Mouse (Mus musculus) CH12.LX (cell line): ENCODE measurements around the gene Trpc2. TPM values are rescaled to one million over a fixed set of nuclear protein-coding genes. Genes with fewer than 3 reads are reported as not detected.

Experiments
- DNase-seq: peaks from one replicate; pipeline ENCODE4 v3.0.0-alpha.2; 2013; ENCODE audit errors: extremely low read depth
- H3K27ac ChIP-seq: 2 replicates; pipeline ENCODE4 v1.5.1; 2012; ENCODE audit warnings: low read depth, mild to moderate bottlenecking, control low read depth, moderate library complexity; ENCODE audit not compliant: insufficient read depth
- H3K27me3 ChIP-seq: replicated peaks from 2 replicates; pipeline ENCODE3; 2012; ENCODE audit warnings: inconsistent platforms
- H3K36me3 ChIP-seq, 2 experiments: replicated peaks in 1 of 2; 2 replicates each; pipeline versions ENCODE3 to v1.6.1; 2012; ENCODE audit warnings: inconsistent platforms in 1 of 2, low read length in 1 of 2, mild to moderate bottlenecking in 1 of 2, mixed read lengths in 1 of 2, moderate library complexity in 1 of 2; ENCODE audit not compliant: control insufficient read depth in 1 of 2, insufficient read depth in 1 of 2
- H3K4me1 ChIP-seq, 2 experiments: 2 replicates each; pipeline ENCODE4 v1.6.1; 2012; ENCODE audit warnings: inconsistent platforms in 1 of 2, moderate library complexity in 1 of 2; ENCODE audit not compliant: insufficient read depth in 2 of 2, control insufficient read depth in 1 of 2
- H3K4me2 ChIP-seq: 2 replicates; pipeline ENCODE4 v1.6.1; 2012; ENCODE audit warnings: low read depth, mild to moderate bottlenecking, control low read depth; ENCODE audit not compliant: poor library complexity, insufficient read depth, severe bottlenecking
- H3K4me3 ChIP-seq, 3 experiments: fragments of 150-350 bp in 1 of 3; sonication (generic) in 1 of 3; replicated peaks in 1 of 3; 2 replicates each; pipeline versions ENCODE3 to v1.5.1; 2011 to 2012; ENCODE audit warnings: low read depth in 2 of 3, low read length in 2 of 3, mild to moderate bottlenecking in 2 of 3, moderate library complexity in 2 of 3, control low read depth in 1 of 3, improper control_type of control experiment in 1 of 3, inconsistent platforms in 1 of 3, mixed read lengths in 1 of 3; ENCODE audit not compliant: poor library complexity in 1 of 3
- H3K79me2 ChIP-seq: replicated peaks from 2 replicates; pipeline ENCODE4 v1.6.1; 2012; ENCODE audit warnings: mild to moderate bottlenecking, moderate library complexity; ENCODE audit not compliant: control insufficient read depth, poor library complexity, insufficient read depth, severe bottlenecking; ENCODE audit errors: extremely low read depth
- H3K9ac ChIP-seq: 2 replicates; pipeline ENCODE4 v1.6.1; 2012; ENCODE audit warnings: low read depth, mild to moderate bottlenecking, control low read depth, moderate library complexity; ENCODE audit not compliant: insufficient read depth
- H3K9me3 ChIP-seq: replicated peaks from 2 replicates; pipeline ENCODE3; 2012; ENCODE audit warnings: low read length, inconsistent platforms, mixed read lengths
- CTCF ChIP-seq, 2 experiments: IDR thresholded peaks in 1 of 2; conservative IDR thresholded peaks in 1 of 2; 2 replicates each; pipeline ENCODE4 v1.5.1; 2011 to 2012; ENCODE audit warnings: low read depth in 2 of 2, low read length in 2 of 2, improper control_type of control experiment in 1 of 2, inconsistent platforms in 1 of 2, mild to moderate bottlenecking in 1 of 2, moderate library complexity in 1 of 2
- EP300 ChIP-seq: IDR thresholded peaks from 2 replicates; pipeline ENCODE4 v1.6.1; 2011; ENCODE audit warnings: low read length, improper control_type of control experiment
- JUN ChIP-seq: IDR thresholded peaks from 2 replicates; pipeline ENCODE4 v1.6.1; 2011; ENCODE audit warnings: low read depth, mild to moderate bottlenecking, low read length, improper control_type of control experiment, moderate library complexity; ENCODE audit not compliant: insufficient read depth
- MAZ ChIP-seq: IDR thresholded peaks from 2 replicates; pipeline ENCODE4 v1.6.1; 2012; ENCODE audit warnings: low read depth, mild to moderate bottlenecking, inconsistent platforms, low read length, improper control_type of control experiment, moderate library complexity
- NRF1 ChIP-seq: IDR thresholded peaks from 2 replicates; pipeline ENCODE4 v1.6.1; 2014; ENCODE audit warnings: low read depth, mild to moderate bottlenecking, inconsistent platforms, low read length, improper control_type of control experiment, moderate library complexity
- POLR2AphosphoS2 ChIP-seq: IDR thresholded peaks from 2 replicates; pipeline ENCODE4 v1.6.1; 2011; ENCODE audit warnings: low read depth, low read length, improper control_type of control experiment
- RAD21 ChIP-seq: IDR thresholded peaks from 2 replicates; pipeline ENCODE4 v1.6.1; 2011; ENCODE audit warnings: low read depth, mild to moderate bottlenecking, low read length, improper control_type of control experiment, moderate library complexity
- SIN3A ChIP-seq: IDR thresholded peaks from 2 replicates; pipeline ENCODE4 v1.6.1; 2012; ENCODE audit warnings: low read length, improper control_type of control experiment, inconsistent platforms
- USF2 ChIP-seq: conservative IDR thresholded peaks from 2 replicates; pipeline ENCODE4 v1.6.1; 2011; ENCODE audit warnings: low read depth, low read length, improper control_type of control experiment
- ZC3H11A ChIP-seq: IDR thresholded peaks from 2 replicates; pipeline ENCODE4 v1.6.1; 2012; ENCODE audit warnings: low read depth, mild to moderate bottlenecking, inconsistent platforms, low read length, improper control_type of control experiment
- dilution Hi-C: fragments of 300-500 bp; cut with MboI; formaldehyde crosslinking; loops from 2 replicates; pipeline ENCODE4 v1.14.3; 2020; ENCODE audit warnings: low sequenced_read_pairs; ENCODE audit not compliant: extremely low pct_unique_long_range_greater_than_20kb, extremely low pct_ligation_motif_present
- in situ Hi-C: fragments of 300-500 bp; cut with MboI; formaldehyde crosslinking; loops from 3 replicates; pipeline ENCODE4 v1.14.3; 2019; ENCODE audit warnings: low sequenced_read_pairs, low pct_ligation_motif_present, low pct_unique_long_range_greater_than_20kb, mixed read lengths
- polyA plus RNA-seq: library from polyadenylated mRNA; unstranded; fragments of >175 nt; gene quantifications from 2 replicates; pipeline ENCODE4 v1.2.1, GENCODE M21; 2012; ENCODE audit warnings: low read depth; ENCODE audit not compliant: insufficient read length
- total RNA-seq, 2 experiments: library from RNA; depleted of rRNA; stranded (reverse); fragments of 300-350 nt in 1 of 2; fragments of >200 nt in 1 of 2; gene quantifications; 2 replicates each; pipeline ENCODE4 v1.2.3; 2012 to 2014

The Trpc2 gene
- total RNA-seq (2012; rRNA removed) (0.17 TPM in 1 of 2 replicates, not detected in the other), total RNA-seq (2014; rRNA removed) (0.24 TPM in 1 of 2 replicates, not detected in the other), polyA plus RNA-seq (not detected in 2 replicates)

DNA sequence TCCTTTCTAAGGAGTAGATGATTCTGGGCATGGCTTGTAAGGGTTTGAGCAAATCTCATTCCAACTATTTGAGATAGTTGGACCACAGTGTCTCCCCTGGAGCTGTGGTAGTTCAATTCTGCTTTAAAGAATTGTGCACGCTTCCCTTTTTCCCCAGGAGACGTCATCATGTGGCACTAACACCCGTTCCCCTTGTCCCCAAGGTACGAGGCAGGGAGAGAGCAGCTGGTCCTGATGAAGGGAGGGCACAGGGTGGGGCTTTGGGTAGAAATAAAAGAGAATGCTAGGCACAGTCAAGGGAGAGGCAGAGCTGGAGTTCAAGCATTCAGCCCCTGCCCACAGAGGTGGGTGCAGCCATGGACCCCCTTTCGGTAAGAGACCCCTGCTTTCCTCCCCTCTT, at the start of gene Trpc2:
Gene Trpc2 (plus strand): TSS at position 301 of the 400 bp plus-strand sequence.
- Histone ChIP-seq H3K9me3 (no peaks in the 10 kb centered on the region), H3K4me3 (no peak within 1 kb of the TSS), H3K27me3 (no peaks in the 10 kb centered on the region), H3K27ac (no peak within 1 kb of the TSS), H3K4me1 (0 out of 4 replicates have a peak, but pooled peaks cover 0 to 2% of the 10 kb centered on the region in 2 experiments), H3K9ac (no peak within 1 kb of the TSS), H3K79me2 (no peaks in the 10 kb centered on the region), H3K36me3 (peaks cover 55 to 93% of the 10 kb centered on the region in 2 experiments), H3K4me2 (no peak within 1 kb of the TSS)
- no peak for DNase-seq
- no peak for TF ChIP-seq JUN
- no peak for TF ChIP-seq MAZ
- no peak for TF ChIP-seq POLR2AphosphoS2
- in situ Hi-C loops (loop anchor here (10.0 kb wide), 1 partner anchor 168 kb away; no protein-coding TSS in a partner anchor), dilution Hi-C loops (no loop called here)

DNA sequence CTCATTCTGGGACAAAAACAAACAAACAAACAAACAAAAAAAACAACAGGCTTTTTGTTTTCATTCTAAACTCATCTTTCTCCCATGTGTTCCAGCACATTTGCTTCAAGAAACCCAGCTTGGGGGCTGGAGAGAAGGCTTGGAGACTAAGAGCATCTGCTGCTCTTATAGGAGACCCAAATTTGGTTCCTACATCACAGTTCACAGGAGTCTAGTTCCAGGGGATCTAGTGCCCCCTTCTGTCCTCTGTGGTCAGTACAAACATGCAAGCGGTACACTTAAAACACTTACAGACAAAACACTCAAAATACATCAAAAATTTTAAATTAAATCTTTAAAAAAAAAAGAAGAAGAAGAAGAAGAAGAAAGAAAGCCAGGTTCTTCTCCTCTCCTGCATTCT, 48.0 kb upstream of the Trpc2 start:
- Histone ChIP-seq H3K27me3 (no peaks in the 10 kb centered on the region), H3K4me2 (no peak overlapping the region), H3K27ac (no peak overlapping the region), H3K79me2 (no peaks in the 10 kb centered on the region; the same call in 1 of the 2 replicates), H3K9ac (no peak overlapping the region), H3K9me3 (no peaks in the 10 kb centered on the region), H3K36me3 (peaks cover 64 to 92% of the 10 kb centered on the region in 2 experiments), H3K4me3 (no peak overlapping the region), H3K4me1 (peaks cover 2 to 18% of the 10 kb centered on the region in 2 experiments; a peak in 3 of 4 replicates)
- dilution Hi-C loops (no loop called here), in situ Hi-C loops (no loop called here)
- TF ChIP-seq EP300 (no peak), RAD21 (peak; percentile 48), CTCF (conservative IDR thresholded peaks at IDR 0.05 in 1 of 2, IDR thresholded peaks at IDR 0.05 in 1 of 2; ENCODE audit: low read depth in 2 of 2, low read length in 2 of 2) (peak in 1 of 2 experiments; percentile 54; a peak in 2 of 4 replicates)
- DNase-seq: no peak

DNA sequence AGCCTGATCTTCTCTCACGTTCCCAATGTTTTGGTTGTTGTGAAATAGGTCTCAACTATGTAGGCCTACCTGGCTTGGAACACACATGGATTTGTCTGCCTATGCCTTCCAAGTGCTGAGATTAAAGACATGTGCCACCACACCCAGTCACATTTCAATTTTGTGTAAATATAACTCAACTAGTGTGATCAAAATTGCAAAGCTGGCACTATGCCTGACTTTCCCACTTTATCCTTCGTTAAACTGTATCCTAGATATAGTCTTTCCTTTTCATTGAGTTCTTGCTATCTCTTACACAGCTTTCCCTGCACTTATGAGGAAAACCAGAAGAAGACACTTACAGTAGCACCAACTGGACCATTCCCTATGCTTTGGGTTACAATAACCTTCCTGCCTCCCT, 47.4 kb upstream of the Trpc2 start:
- Histone ChIP-seq H3K4me3 (no peak overlapping the region), H3K27ac (no peak overlapping the region), H3K27me3 (no peaks in the 10 kb centered on the region), H3K36me3 (peaks cover 63 to 93% of the 10 kb centered on the region in 2 experiments), H3K79me2 (no peaks in the 10 kb centered on the region; the same call in 1 of the 2 replicates), H3K9ac (no peak overlapping the region)
- dilution Hi-C loops: no loop called here
- in situ Hi-C loops: no loop called here
- TF ChIP-seq USF2 (no peak), SIN3A (no peak), NRF1 (no peak), ZC3H11A (no peak)
- TF ChIP-seq, all 38 proteins: peak for 0
- Histone ChIP-seq H3K9me3 (no peaks in the 10 kb centered on the region), H3K4me2 (no peak overlapping the region), H3K4me1 (peaks cover 2 to 18% of the 10 kb centered on the region in 2 experiments; a peak in 3 of 4 replicates)
- DNase-seq: no peak
